Mouse (Mus musculus) cortical plate, adult 2 months (tissue): ENCODE measurements around the gene Snapc4. TPM values are rescaled to one million over a fixed set of nuclear protein-coding genes. Genes with fewer than 3 reads are reported as not detected.
A peak's percentile ranks its signal among the peaks of the same experiment; 100 is the strongest.

Source experiments
- H3K27ac ChIP-seq: fragments of 200-500 bp; 2 replicates; pipeline ENCODE4 v1.5.1; 2012; ENCODE audit warnings: low read length, control low read depth, inconsistent platforms; ENCODE audit not compliant: insufficient read depth
- H3K4me1 ChIP-seq: fragments of 200-500 bp; 2 replicates; pipeline ENCODE4 v1.6.1; 2011; ENCODE audit warnings: low read length; ENCODE audit not compliant: control insufficient read depth, insufficient read depth
- H3K4me3 ChIP-seq: fragments of 200-500 bp; 2 replicates; pipeline ENCODE4 v1.5.1; 2011; ENCODE audit warnings: mild to moderate bottlenecking, low read length, control low read depth; ENCODE audit not compliant: insufficient read depth
- CTCF ChIP-seq: fragments of 200-500 bp; IDR thresholded peaks from 2 replicates; pipeline ENCODE4 v1.5.1; 2011; ENCODE audit warnings: mild to moderate bottlenecking, control low read depth, low read length; ENCODE audit not compliant: insufficient read depth; ENCODE audit errors: extremely low read depth
- POLR2A ChIP-seq: fragments of 200-500 bp; IDR thresholded peaks from 2 replicates; pipeline ENCODE4 v1.6.1; 2011; ENCODE audit warnings: mild to moderate bottlenecking, low read length, control low read depth; ENCODE audit not compliant: insufficient read depth; ENCODE audit errors: extremely low read depth
- polyA plus RNA-seq: library from polyadenylated mRNA; depleted of rRNA; stranded (reverse); fragments of >200 nt; gene quantifications from 2 replicates; pipeline ENCODE4 v1.2.3, GENCODE M21; 2012

The Snapc4 gene
- polyA plus RNA-seq, 1 experiment: 81.7 TPM

DNA sequence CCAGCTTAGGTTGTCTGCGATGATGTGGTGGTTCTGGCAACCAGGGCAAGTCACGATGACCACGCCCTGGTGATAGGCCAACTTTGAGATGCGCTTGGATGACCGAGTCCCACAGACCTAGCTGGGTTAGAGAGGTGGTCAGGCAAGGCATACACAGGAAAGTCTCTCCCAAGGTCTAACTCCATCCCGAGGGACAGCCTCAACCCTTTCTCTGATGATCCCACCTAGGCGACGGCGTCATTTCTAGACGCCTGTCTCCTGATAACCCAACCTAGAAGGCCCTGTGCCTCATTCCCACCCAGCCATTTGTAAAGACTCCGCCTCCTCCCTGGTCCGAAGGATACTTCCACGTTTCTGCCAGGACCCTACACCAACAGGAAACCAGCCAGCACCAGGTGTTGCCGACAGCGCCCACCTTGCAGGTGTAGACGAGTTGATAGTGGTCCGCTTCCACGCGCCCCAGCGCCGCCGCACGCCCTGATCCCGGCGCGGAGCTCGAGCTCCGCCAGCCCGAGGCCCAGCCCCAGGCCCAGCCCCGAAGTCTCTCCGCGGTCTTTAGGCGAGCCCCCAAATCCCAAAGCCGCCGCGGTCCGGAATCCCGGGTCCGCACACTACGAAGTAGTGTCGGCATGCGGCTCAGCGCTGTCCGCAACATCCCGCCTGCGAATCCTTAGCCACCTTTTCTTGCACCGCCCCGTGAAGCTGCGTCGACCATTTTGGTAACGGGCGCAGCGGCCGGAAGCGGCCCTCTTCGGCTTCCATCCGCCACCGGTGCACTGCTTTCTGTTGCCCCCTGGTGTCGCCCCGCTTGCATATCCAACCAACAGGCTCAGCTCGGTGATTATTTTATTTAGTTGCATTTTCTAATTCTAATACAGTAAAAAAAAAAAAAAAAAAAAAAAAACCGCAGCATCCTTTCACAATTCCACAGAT lies 28.8 kb downstream of the Snapc4 start, which contains the start of gene Dnlz:
Gene Dnlz (minus strand): TSS at position 753 of the 933 bp plus-strand sequence.
- Histone ChIP-seq H3K4me1 (peaks cover 8% of the 10 kb centered on the region; the same call in 1 of the 2 replicates), H3K4me3 (peak within 1 kb of the TSS; percentile 69), H3K27ac (peak within 1 kb of the TSS; percentile 70)
- peak; percentile 60 for TF ChIP-seq CTCF
- peak; percentile 52 for TF ChIP-seq POLR2A

DNA sequence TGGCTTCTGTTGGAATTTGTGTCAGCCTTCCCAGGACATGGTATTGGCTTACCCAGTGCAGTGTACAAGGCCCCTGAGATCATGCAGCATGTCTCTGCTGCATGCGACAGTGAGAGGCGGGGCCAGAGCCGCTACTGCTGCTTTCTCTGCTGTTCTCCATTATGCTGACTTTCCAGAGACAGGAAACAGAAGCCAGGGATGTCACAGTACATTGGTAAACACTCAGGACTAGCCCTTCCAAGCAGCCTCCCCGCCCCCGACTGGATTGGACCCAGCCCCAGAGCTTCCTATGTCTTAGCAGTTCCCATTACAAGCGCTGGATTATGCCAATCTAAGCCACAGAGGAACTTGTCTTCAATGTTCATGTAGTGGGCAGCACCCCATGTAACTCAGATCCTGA lies 32.2 kb downstream of the Snapc4 start:
- no peak overlapping the region for H3K4me3 ChIP-seq
- H3K27ac ChIP-seq: no peak overlapping the region
- peaks cover 6% of the 10 kb centered on the region; the same call in 1 of the 2 replicates for H3K4me1 ChIP-seq
- TF ChIP-seq POLR2A (no peak), CTCF (no peak)

DNA sequence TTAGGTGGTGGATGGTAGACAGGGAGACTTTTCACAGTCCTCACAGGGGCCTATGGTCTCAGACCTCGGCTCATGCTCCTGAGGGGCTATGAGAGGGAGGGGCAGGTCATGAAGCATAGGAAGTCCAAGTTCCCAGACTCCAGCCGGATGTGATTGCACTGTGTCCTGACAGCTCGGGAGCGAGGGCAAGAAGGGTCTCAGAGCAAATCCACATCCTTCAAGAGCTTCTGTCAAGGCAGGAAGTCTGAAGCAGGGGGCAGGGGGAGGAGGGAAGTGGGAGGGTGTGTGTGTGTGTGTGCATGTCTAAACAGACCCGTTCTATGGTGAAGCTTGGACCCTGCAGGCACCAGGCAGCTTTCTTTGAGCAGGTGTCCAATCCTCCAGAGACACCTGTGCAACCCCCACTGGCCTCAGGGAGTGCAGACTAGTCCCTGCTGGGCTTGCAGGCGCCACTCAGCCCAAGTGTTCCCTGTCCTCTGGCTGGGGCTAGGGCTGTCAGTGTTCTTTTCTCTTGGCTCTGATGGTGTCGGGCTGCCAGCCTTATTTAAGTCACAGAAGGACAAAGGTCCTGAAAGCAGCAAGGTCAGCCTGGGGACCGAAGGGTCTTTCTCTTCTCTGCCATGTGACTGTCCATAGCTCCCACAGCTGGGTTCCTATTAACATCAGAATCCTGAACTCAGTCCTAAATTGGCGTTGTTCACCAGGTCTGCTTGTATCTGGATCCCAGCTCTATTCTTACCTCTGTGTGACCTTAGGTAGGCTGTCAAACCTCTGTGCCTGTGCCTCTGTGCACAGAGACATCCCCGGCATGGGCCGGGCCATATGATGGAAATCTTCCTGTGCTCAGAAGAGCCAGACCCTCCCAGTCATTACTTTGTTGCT lies 37.6 kb downstream of the Snapc4 start:
- H3K4me1 ChIP-seq: peaks cover 11% of the 10 kb centered on the region
- H3K27ac ChIP-seq: no peak overlapping the region
- no peak for TF ChIP-seq CTCF
- no peak for TF ChIP-seq POLR2A
- H3K4me3 ChIP-seq: no peak overlapping the region

DNA sequence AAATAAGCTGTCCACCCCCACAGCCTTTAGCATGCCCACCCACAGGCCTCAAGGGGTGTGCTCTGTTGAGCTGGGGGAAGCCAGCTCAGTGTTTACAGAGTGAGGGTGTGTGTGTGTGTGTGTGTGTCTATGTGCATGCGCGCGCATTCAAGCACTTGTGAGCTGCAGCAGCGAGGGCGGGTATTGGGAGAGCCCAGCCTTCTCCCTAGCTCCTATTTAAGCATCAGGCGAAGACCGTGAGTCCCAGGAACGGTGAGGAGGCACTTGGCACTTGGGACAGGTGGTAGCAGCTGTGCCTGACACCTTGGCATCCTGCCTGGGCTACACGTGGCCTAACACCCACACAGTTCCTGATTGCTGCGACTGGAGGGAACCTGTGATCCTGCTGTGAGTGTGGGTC lies 38.4 kb downstream of the Snapc4 start:
- TF ChIP-seq POLR2A (0 out of 2 replicates have a peak, but pooled peaks have one; percentile 22), CTCF (no peak)
- no peak overlapping the region for H3K4me3 ChIP-seq
- peaks cover 11% of the 10 kb centered on the region for H3K4me1 ChIP-seq
- H3K27ac ChIP-seq: peak overlapping the region; percentile 68

- Histone ChIP-seq H3K4me3 (no peak overlapping the region), H3K27ac (peak overlapping the region; percentile 68), H3K4me1 (peaks cover 11% of the 10 kb centered on the region)
- no peak for TF ChIP-seq CTCF
- TF ChIP-seq POLR2A: no peak
Observed at GRCm38 (mm10) chr2:26341510-26341981, 38.9 kb downstream of the Snapc4 start.

- TF ChIP-seq POLR2A (no peak), CTCF (no peak)
- peaks cover 11% of the 10 kb centered on the region for H3K4me1 ChIP-seq
- no peak overlapping the region for H3K27ac ChIP-seq
- no peak overlapping the region for H3K4me3 ChIP-seq
Observed at GRCm38 (mm10) chr2:26339204-26339551, 41.3 kb downstream of the Snapc4 start.

GRCm38 (mm10) chr2:26338302-26339203 lies 41.9 kb downstream of the Snapc4 start:
- Histone ChIP-seq H3K4me3 (no peak overlapping the region), H3K27ac (no peak overlapping the region), H3K4me1 (peaks cover 11% of the 10 kb centered on the region)
- TF ChIP-seq POLR2A (no peak), CTCF (no peak)

- TF ChIP-seq CTCF (no peak), POLR2A (no peak)
- Histone ChIP-seq H3K4me3 (no peak overlapping the region), H3K27ac (peak overlapping the region; percentile 49; the same call in 1 of the 2 replicates), H3K4me1 (no peaks in the 10 kb centered on the region)
Observed at GRCm38 (mm10) chr2:26330702-26331101, 49.8 kb downstream of the Snapc4 start.
